Mouse (Mus musculus) kidney, adult 2 months (tissue): Measurements from ENCODE around the gene Wap.

Source experiments
- CTCF ChIP-seq: fragments of 200-500 bp; conservative IDR thresholded peaks from 2 replicates; pipeline ENCODE4 v1.5.1; 2011; ENCODE audit warnings: low read depth, mild to moderate bottlenecking, control low read depth, low read length, moderate library complexity, mixed read lengths; ENCODE audit not compliant: insufficient read depth, insufficient read length
- POLR2A ChIP-seq: fragments of 200-500 bp; IDR thresholded peaks from one replicate; pipeline ENCODE4 v1.6.1; 2011; ENCODE audit warnings: low read depth, low read length, control low read depth

- TF ChIP-seq POLR2A (no peak), CTCF (no peak)
Observed at GRCm38 (mm10) chr11:6599831-6600230, 38.6 kb downstream of the Wap start.
